Mouse (Mus musculus): Measurements from ENCODE around the gene Esyt2. TPM values are rescaled to one million over a fixed set of nuclear protein-coding genes. Genes with fewer than 3 reads are reported as not detected.

Gene Esyt2
- total and polyA plus RNA-seq, 2 experiments from 2014 or later, result 7.4 to 32.2 TPM

DNA sequence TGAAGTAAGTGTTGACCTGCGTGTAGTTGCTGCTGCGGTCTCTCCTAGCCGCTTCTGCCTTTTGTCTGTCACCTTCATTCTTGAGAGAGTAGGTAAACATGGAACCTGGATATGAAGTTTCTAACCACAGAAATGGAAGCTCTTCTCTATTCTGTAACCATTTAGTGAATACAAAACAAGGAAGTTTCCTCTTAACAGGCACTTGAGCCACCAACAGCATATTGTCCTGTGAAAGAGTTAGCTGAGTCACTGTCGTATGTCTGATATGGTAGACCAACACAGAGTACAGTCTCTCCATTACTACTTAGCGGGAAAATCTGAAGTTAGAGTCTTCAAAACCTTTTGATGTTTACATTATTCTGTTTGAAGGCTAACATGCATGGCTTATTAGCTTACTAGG lies 53.3 kb downstream of the Esyt2 start:
- no peak for ATAC-seq (ENCODE audit: insufficient read depth, low read depth)
- H3K4me1 ChIP-seq (ENCODE audit: control insufficient read depth, insufficient read depth), result no peaks in the 10 kb centered on the region
- H3K27ac ChIP-seq (ENCODE audit: low read depth), result no peak overlapping the region
- no peak for DNase-seq (ENCODE audit: low spot score)
- no peaks in the 10 kb centered on the region for H3K9me3 ChIP-seq (replicated peaks; ENCODE audit: control insufficient read depth, low read length)
- no peak overlapping the region for H3K4me3 ChIP-seq (ENCODE audit: low read depth, low read length)
- H3K9ac ChIP-seq (replicated peaks; ENCODE audit: low read depth, low read length), result no peak overlapping the region
- no peaks in the 10 kb centered on the region for H3K27me3 ChIP-seq (ENCODE audit: control insufficient read depth, insufficient read depth, low read length)
- H3K36me3 ChIP-seq (replicated peaks; ENCODE audit: control insufficient read depth, insufficient read depth, low read length), result no peaks in the 10 kb centered on the region; the same call in none of the 2 replicates
- no peak for TF ChIP-seq EP300 (IDR thresholded peaks at IDR 0.05; ENCODE audit: low read depth)
- no peak for TF ChIP-seq CTCF (IDR thresholded peaks at IDR 0.05; ENCODE audit: low read depth)
- no peak overlapping the region for H3K4me2 ChIP-seq (ENCODE audit: low read depth, low read length)
- WGBS, result 87% methylated on average over 5 of the region's 5 CpGs

DNA sequence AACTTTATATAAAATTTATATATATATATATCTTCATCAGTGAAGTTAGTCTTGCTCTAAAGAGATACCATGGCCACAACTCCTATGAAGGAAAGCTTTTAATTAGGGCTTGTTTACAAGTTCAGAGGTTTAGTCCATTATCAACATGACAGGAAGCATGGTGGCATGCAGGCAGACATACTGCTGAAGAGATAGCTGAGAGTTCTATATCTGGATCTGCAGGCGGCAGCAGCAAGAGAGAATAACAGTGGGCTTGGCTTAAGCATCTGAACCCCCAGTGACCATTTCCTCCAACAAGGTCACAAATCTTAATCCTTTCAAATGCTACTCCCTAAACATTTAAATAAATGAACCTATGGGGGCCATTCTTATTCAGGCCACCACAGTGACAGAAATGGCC lies 59.2 kb downstream of the Esyt2 start:
- DNase-seq (ENCODE audit: low spot score) (no peak), ATAC-seq (ENCODE audit: insufficient read depth, low read depth) (no peak)
- Histone ChIP-seq H3K9me3 (replicated peaks; ENCODE audit: control insufficient read depth, low read length) (no peaks in the 10 kb centered on the region), H3K27ac (ENCODE audit: low read depth) (no peak overlapping the region), H3K4me3 (ENCODE audit: low read depth, low read length) (no peak overlapping the region), H3K4me2 (ENCODE audit: low read depth, low read length) (no peak overlapping the region), H3K36me3 (replicated peaks; ENCODE audit: control insufficient read depth, insufficient read depth, low read length) (peaks cover 29% of the 10 kb centered on the region), H3K4me1 (ENCODE audit: control insufficient read depth, insufficient read depth) (no peaks in the 10 kb centered on the region), H3K27me3 (ENCODE audit: control insufficient read depth, insufficient read depth, low read length) (no peaks in the 10 kb centered on the region), H3K9ac (replicated peaks; ENCODE audit: low read depth, low read length) (no peak overlapping the region)
- TF ChIP-seq EP300 (IDR thresholded peaks at IDR 0.05; ENCODE audit: low read depth), result no peak
- TF ChIP-seq CTCF (IDR thresholded peaks at IDR 0.05; ENCODE audit: low read depth), result no peak
- 42% methylated on average over 1 of the region's 1 CpGs for WGBS

- no peaks in the 10 kb centered on the region for H3K4me1 ChIP-seq (ENCODE audit: control insufficient read depth, insufficient read depth)
- H3K4me2 ChIP-seq (ENCODE audit: low read depth, low read length), result no peak overlapping the region
- no peak overlapping the region for H3K9ac ChIP-seq (replicated peaks; ENCODE audit: low read depth, low read length)
- H3K27ac ChIP-seq (ENCODE audit: low read depth), result no peak overlapping the region
- DNase-seq (ENCODE audit: low spot score) (no peak), ATAC-seq (ENCODE audit: insufficient read depth, low read depth) (no peak)
- no peaks in the 10 kb centered on the region for H3K27me3 ChIP-seq (ENCODE audit: control insufficient read depth, insufficient read depth, low read length)
- H3K9me3 ChIP-seq (replicated peaks; ENCODE audit: control insufficient read depth, low read length), result no peaks in the 10 kb centered on the region
- peaks cover 68% of the 10 kb centered on the region for H3K36me3 ChIP-seq (replicated peaks; ENCODE audit: control insufficient read depth, insufficient read depth, low read length)
- no peak for TF ChIP-seq EP300 (IDR thresholded peaks at IDR 0.05; ENCODE audit: low read depth)
- H3K4me3 ChIP-seq (ENCODE audit: low read depth, low read length), result no peak overlapping the region
These were observed 67.8 kb downstream of the Esyt2 start for GRCm38 (mm10) chr12:116348755-116349286.

DNA sequence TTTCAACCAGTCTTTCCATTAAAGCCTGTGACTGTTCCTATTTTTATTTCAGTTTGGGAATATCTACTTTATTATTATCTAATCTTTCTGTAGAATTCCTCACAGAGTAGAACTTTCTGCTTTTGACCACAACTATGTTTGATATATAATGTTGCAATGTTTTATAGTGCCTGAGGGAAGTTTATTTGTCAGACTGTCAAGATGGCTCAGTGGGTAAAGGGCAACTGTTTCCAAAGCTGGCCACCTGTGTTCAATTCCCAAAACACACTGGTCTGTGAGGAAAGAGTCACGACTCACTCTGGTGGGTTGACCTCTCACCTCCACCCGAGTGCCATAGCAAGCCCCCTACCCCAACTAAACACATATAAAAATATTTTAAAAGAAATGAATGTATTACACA lies 68.4 kb downstream of the Esyt2 start:
- Histone ChIP-seq H3K27ac (ENCODE audit: low read depth) (no peak overlapping the region), H3K9ac (replicated peaks; ENCODE audit: low read depth, low read length) (no peak overlapping the region), H3K4me1 (ENCODE audit: control insufficient read depth, insufficient read depth) (no peaks in the 10 kb centered on the region), H3K27me3 (ENCODE audit: control insufficient read depth, insufficient read depth, low read length) (no peaks in the 10 kb centered on the region), H3K4me3 (ENCODE audit: low read depth, low read length) (no peak overlapping the region), H3K9me3 (replicated peaks; ENCODE audit: control insufficient read depth, low read length) (no peaks in the 10 kb centered on the region), H3K36me3 (replicated peaks; ENCODE audit: control insufficient read depth, insufficient read depth, low read length) (peaks cover 64% of the 10 kb centered on the region), H3K4me2 (ENCODE audit: low read depth, low read length) (no peak overlapping the region)
- 90% methylated on average over 2 of the region's 2 CpGs for WGBS
- TF ChIP-seq EP300 (IDR thresholded peaks at IDR 0.05; ENCODE audit: low read depth) (no peak), CTCF (IDR thresholded peaks at IDR 0.05; ENCODE audit: low read depth) (no peak)
- DNase-seq (ENCODE audit: low spot score) (no peak), ATAC-seq (ENCODE audit: insufficient read depth, low read depth) (no peak)

DNA sequence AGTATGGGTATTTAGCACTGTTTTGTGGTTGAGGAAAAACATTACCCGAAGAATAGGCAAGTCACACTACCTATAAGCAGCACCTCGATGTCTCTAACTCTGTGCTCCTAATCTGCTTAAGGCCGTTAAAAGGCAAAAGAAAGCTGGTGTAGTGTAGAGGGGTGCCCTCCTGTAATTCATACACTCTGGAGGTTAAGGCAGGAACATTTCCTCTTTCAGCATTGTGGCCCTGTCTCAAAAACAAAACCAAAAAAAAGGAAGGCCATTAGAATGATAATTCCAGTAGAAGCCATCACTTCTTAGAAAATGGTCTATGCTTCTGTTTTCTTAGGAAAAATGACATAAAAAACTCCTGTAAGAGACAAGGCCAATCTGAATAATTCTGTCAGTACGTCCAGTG lies 70.0 kb downstream of the Esyt2 start:
- ATAC-seq (ENCODE audit: insufficient read depth, low read depth) (no peak), DNase-seq (ENCODE audit: low spot score) (no peak)
- H3K9me3 ChIP-seq (replicated peaks; ENCODE audit: control insufficient read depth, low read length), result no peaks in the 10 kb centered on the region
- TF ChIP-seq EP300 (IDR thresholded peaks at IDR 0.05; ENCODE audit: low read depth), result no peak
- no peak for TF ChIP-seq CTCF (IDR thresholded peaks at IDR 0.05; ENCODE audit: low read depth)
- no peak overlapping the region for H3K9ac ChIP-seq (replicated peaks; ENCODE audit: low read depth, low read length)
- no peak overlapping the region for H3K4me2 ChIP-seq (ENCODE audit: low read depth, low read length)
- H3K27me3 ChIP-seq (ENCODE audit: control insufficient read depth, insufficient read depth, low read length), result no peaks in the 10 kb centered on the region
- H3K4me1 ChIP-seq (ENCODE audit: control insufficient read depth, insufficient read depth), result no peaks in the 10 kb centered on the region
- no peak overlapping the region for H3K4me3 ChIP-seq (ENCODE audit: low read depth, low read length)
- peaks cover 50% of the 10 kb centered on the region for H3K36me3 ChIP-seq (replicated peaks; ENCODE audit: control insufficient read depth, insufficient read depth, low read length)
- WGBS, result 87% methylated on average over 4 of the region's 4 CpGs
- H3K27ac ChIP-seq (ENCODE audit: low read depth), result no peak overlapping the region

- no peak overlapping the region for H3K9ac ChIP-seq (replicated peaks; ENCODE audit: low read depth, low read length)
- H3K4me2 ChIP-seq (ENCODE audit: low read depth, low read length), result no peak overlapping the region
- no peak for ATAC-seq (ENCODE audit: insufficient read depth, low read depth)
- WGBS, result 77% methylated on average over 5 of the region's 5 CpGs
- no peaks in the 10 kb centered on the region for H3K4me1 ChIP-seq (ENCODE audit: control insufficient read depth, insufficient read depth)
- H3K9me3 ChIP-seq (replicated peaks; ENCODE audit: control insufficient read depth, low read length), result no peaks in the 10 kb centered on the region
- no peak for DNase-seq (ENCODE audit: low spot score)
- H3K4me3 ChIP-seq (ENCODE audit: low read depth, low read length), result no peak overlapping the region
- no peak for TF ChIP-seq CTCF (IDR thresholded peaks at IDR 0.05; ENCODE audit: low read depth)
- no peak for TF ChIP-seq EP300 (IDR thresholded peaks at IDR 0.05; ENCODE audit: low read depth)
- H3K36me3 ChIP-seq (replicated peaks; ENCODE audit: control insufficient read depth, insufficient read depth, low read length), result peaks cover 48% of the 10 kb centered on the region
- no peaks in the 10 kb centered on the region for H3K27me3 ChIP-seq (ENCODE audit: control insufficient read depth, insufficient read depth, low read length)
- no peak overlapping the region for H3K27ac ChIP-seq (ENCODE audit: low read depth)
These were observed 71.4 kb downstream of the Esyt2 start for GRCm38 (mm10) chr12:116352404-116352803.
